Mouse (Mus musculus) CD8-positive naive resting alpha-beta T cell, adult 57 days (primary cell): ENCODE data around the gene Gm21900. TPM values are rescaled to one million over a fixed set of nuclear protein-coding genes. Genes with fewer than 3 reads are reported as not detected.

Experiments used
- total RNA-seq: library from RNA; stranded (reverse); gene quantifications from one replicate; pipeline ENCODE4 v1.2.4, GENCODE M21; 2023

Gene Gm21900
- not detected for total RNA-seq

DNA sequence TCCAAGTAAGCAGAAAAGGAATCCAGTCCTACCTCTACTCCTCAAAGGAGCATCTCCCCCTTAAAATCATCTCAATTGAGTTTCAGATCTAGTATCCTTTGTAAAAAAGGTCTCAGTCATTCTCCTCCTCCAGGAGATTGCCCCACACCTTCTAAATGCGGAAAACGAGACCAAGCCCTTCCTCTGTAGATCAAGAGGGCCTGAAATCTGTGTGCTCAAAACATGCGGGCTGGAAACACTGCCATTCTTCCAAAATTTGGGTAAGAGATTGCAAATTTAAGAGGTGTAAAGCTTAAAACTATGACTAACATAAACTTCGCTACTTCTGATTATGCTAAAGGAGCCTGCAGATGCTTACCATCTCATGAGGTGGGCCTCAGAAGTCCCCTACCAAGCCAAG, at the start of gene Gm21900:
Gm21900 (plus strand) TSS at position 301 of the 400 bp plus-strand sequence.

Other genes with a start within 250 kb of the Gm21900 start
- not detected for gene Gm28510, start 203.6 kb upstream of the Gm21900 start, total RNA-seq
- gene Gm20737, start 80.3 kb upstream of the Gm21900 start, total RNA-seq = not detected
- not detected for gene Gm21775, start 62.9 kb upstream of the Gm21900 start, total RNA-seq
- not detected for gene Gm20777, start 136.1 kb downstream of the Gm21900 start, total RNA-seq